Mouse (Mus musculus) midbrain, embryonic 14.5 days (tissue): ENCODE measurements around the gene Zfp280b. TPM values are rescaled to one million over a fixed set of nuclear protein-coding genes. Genes with fewer than 3 reads are reported as not detected.

ENCODE experiments used
- ATAC-seq: fragments of 200-750 bp; cut with Nextera tagmentation; 2 replicates; pipeline ENCODE4 v1.8.0; 2017; ENCODE audit warnings: moderate number of reproducible peaks, moderate library complexity; ENCODE audit not compliant: low FRiP score, low TSS enrichment
- DNase-seq: peaks from one replicate; pipeline ENCODE4 v3.0.0-alpha.2; 2015
- H3K27ac ChIP-seq: fragments of 300-500 bp; sonication (generic); replicated peaks from 2 replicates; pipeline ENCODE4 v1.5.1; 2014; ENCODE audit warnings: mild to moderate bottlenecking, low read depth, low read length, moderate library complexity
- H3K27me3 ChIP-seq: fragments of 300-500 bp; sonication (generic); 2 replicates; pipeline ENCODE4 v1.6.1; 2014; ENCODE audit warnings: low read length, control low read depth, mixed read lengths; ENCODE audit not compliant: control insufficient read depth, insufficient read depth
- H3K36me3 ChIP-seq: fragments of 300-500 bp; sonication (generic); 2 replicates; pipeline ENCODE4 v1.6.1; 2014; ENCODE audit warnings: low read length, control low read depth; ENCODE audit not compliant: control insufficient read depth, insufficient read depth
- H3K4me1 ChIP-seq: fragments of 300-500 bp; sonication (generic); 2 replicates; pipeline ENCODE4 v1.6.1; 2014; ENCODE audit warnings: mild to moderate bottlenecking, antibody characterized with exemption, low read length, control low read depth; ENCODE audit not compliant: control insufficient read depth, insufficient read depth
- H3K4me2 ChIP-seq: fragments of 300-500 bp; sonication (generic); 2 replicates; pipeline ENCODE4 v1.6.1; 2014; ENCODE audit warnings: mild to moderate bottlenecking, low read length, moderate library complexity
- H3K4me3 ChIP-seq: fragments of 300-500 bp; sonication (generic); replicated peaks from 2 replicates; pipeline ENCODE4 v1.5.1; 2014; ENCODE audit warnings: low read depth, low read length
- H3K9ac ChIP-seq: fragments of 300-500 bp; sonication (generic); replicated peaks from 2 replicates; pipeline ENCODE4 v1.6.1; 2014; ENCODE audit warnings: mild to moderate bottlenecking, low read length, moderate library complexity
- H3K9me3 ChIP-seq: fragments of 300-500 bp; sonication (generic); 2 replicates; pipeline ENCODE4 v1.6.1; 2016; ENCODE audit warnings: low read length, control low read depth, mixed read lengths; ENCODE audit not compliant: control insufficient read depth
- WGBS: fragments of 180-500 bp; shearing (Covaris S2); extraction: QIAGEN DNeasy Blood & Tissue Kit; methylation state at CpG from one replicate; pipeline ENCODE4 v1.1.7; 2014; 5-methylcytosine and 5-hydroxymethylcytosine counted together
- polyA plus RNA-seq: library from polyadenylated mRNA; unstranded; fragments of >200 nt; fragmentation: Nextera tagmentation; extraction: Ambion mirVana; gene quantifications from 2 replicates; pipeline ENCODE4 v1.2.1, GENCODE M21; 2014

Zfp280b gene
- polyA plus RNA-seq, 1 experiment from 2014 or later, result 14.6 TPM

DNA sequence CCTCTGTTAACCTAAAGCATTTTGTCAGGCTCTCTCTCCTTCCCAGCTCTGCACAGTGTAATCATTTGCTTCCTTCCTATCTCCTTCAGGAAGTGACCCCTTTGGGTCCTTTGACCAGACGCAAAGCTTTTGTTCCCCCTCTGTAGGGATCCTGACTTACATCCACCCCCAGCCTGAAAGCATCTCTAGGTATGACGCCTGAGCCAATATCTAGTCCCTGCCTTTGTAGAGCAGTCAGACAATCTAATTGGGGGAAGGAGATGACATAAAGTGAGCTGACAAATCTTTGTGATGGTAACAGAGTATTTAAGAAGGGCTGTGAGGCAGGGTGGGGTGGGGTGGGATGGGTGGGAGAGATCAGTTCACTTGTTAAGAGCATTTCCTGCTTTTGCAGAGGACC lies 29.8 kb upstream of the Zfp280b start:
- ATAC-seq (no peak), DNase-seq (no peak)
- WGBS, result 35% methylated on average over 2 of the region's 2 CpGs
- Histone ChIP-seq H3K27me3 (no peaks in the 10 kb centered on the region), H3K4me3 (no peak overlapping the region), H3K9me3 (no peaks in the 10 kb centered on the region), H3K27ac (no peak overlapping the region), H3K36me3 (no peaks in the 10 kb centered on the region), H3K4me2 (no peak overlapping the region), H3K9ac (no peak overlapping the region), H3K4me1 (no peaks in the 10 kb centered on the region)

- Histone ChIP-seq H3K27ac (no peak overlapping the region), H3K4me1 (no peaks in the 10 kb centered on the region), H3K4me2 (no peak overlapping the region), H3K36me3 (no peaks in the 10 kb centered on the region), H3K27me3 (no peaks in the 10 kb centered on the region), H3K9ac (no peak overlapping the region), H3K4me3 (no peak overlapping the region), H3K9me3 (no peaks in the 10 kb centered on the region)
- ATAC-seq, result no peak
- no peak for DNase-seq
- WGBS, result 93% methylated on average over 2 of the region's 2 CpGs
Measured at GRCm38 (mm10) chr10:76003221-76003620, 29.2 kb upstream of the Zfp280b start.

- Histone ChIP-seq H3K9me3 (no peaks in the 10 kb centered on the region), H3K4me3 (no peak overlapping the region), H3K36me3 (no peaks in the 10 kb centered on the region), H3K9ac (no peak overlapping the region), H3K4me2 (no peak overlapping the region), H3K4me1 (no peaks in the 10 kb centered on the region), H3K27me3 (no peaks in the 10 kb centered on the region), H3K27ac (no peak overlapping the region)
- WGBS, result 86% methylated on average over 6 of the region's 6 CpGs
- DNase-seq, result no peak
- no peak for ATAC-seq
Measured at GRCm38 (mm10) chr10:76006385-76006784, 26.1 kb upstream of the Zfp280b start.

- H3K36me3 ChIP-seq, result no peaks in the 10 kb centered on the region
- DNase-seq, result no peak
- no peak overlapping the region for H3K4me2 ChIP-seq
- no peak overlapping the region for H3K27ac ChIP-seq
- no peaks in the 10 kb centered on the region for H3K27me3 ChIP-seq
- H3K4me1 ChIP-seq, result no peaks in the 10 kb centered on the region
- H3K9ac ChIP-seq, result no peak overlapping the region
- ATAC-seq, result no peak
- H3K9me3 ChIP-seq, result no peaks in the 10 kb centered on the region
- H3K4me3 ChIP-seq, result no peak overlapping the region
- WGBS, result 86% methylated on average over 3 of the region's 3 CpGs
Measured at GRCm38 (mm10) chr10:76009812-76010211, 22.6 kb upstream of the Zfp280b start.

DNA sequence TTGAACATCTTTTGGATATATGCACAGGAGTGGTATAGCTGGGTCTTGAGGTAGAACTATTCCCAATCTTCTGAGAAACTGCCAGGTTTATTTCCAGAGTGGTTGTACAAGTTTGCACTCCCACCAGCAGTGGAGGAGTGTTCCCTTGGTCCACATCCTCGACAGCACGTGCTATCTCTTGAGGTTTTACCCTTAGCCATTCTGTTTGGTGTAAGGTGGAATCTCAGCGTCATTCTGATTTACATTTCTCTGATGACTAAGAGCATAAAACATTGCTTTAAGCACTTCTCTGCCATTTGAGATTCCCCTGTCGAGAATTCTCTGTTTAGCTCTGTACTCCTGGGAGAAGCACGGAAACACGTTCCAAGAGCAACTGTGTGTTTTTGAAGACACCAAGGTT lies 19.5 kb upstream of the Zfp280b start:
- H3K36me3 ChIP-seq, result no peaks in the 10 kb centered on the region
- H3K9me3 ChIP-seq, result no peaks in the 10 kb centered on the region
- H3K4me1 ChIP-seq, result no peaks in the 10 kb centered on the region
- DNase-seq (no peak), ATAC-seq (no peak)
- no peaks in the 10 kb centered on the region for H3K27me3 ChIP-seq
- no peak overlapping the region for H3K9ac ChIP-seq
- H3K27ac ChIP-seq, result no peak overlapping the region
- H3K4me3 ChIP-seq, result no peak overlapping the region
- H3K4me2 ChIP-seq, result no peak overlapping the region
- WGBS, result 79% methylated on average over 6 of the region's 6 CpGs

DNA sequence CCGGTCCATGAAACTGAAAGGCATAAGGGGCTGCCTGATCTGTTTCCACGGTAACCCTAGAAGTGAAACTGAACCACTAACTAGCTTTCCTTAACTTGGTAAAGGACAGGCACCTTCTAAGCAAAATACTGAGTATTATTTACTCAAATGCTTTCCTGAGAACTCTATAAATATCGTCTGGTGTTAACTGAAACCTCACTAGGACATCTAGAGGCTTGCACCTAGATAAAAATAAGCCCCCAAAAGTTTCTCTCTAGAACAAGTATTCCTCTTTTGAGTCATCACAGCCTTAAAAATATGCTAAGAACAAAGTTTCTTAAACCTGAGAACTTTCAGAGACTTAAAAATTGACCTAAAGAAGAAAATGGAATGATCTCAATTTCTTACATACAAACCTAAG lies 15.6 kb upstream of the Zfp280b start:
- Histone ChIP-seq H3K4me1 (no peaks in the 10 kb centered on the region), H3K27me3 (no peaks in the 10 kb centered on the region), H3K4me2 (no peak overlapping the region), H3K9ac (no peak overlapping the region), H3K9me3 (no peaks in the 10 kb centered on the region), H3K36me3 (no peaks in the 10 kb centered on the region), H3K4me3 (no peak overlapping the region), H3K27ac (no peak overlapping the region)
- 86% methylated on average over 3 of the region's 3 CpGs for WGBS
- ATAC-seq (no peak), DNase-seq (no peak)

GRCm38 (mm10) chr10:76021728-76022127 lies 10.7 kb upstream of the Zfp280b start:
- Histone ChIP-seq H3K4me3 (no peak overlapping the region), H3K9me3 (peaks cover 5% of the 10 kb centered on the region; the same call in 1 of the 2 replicates), H3K36me3 (no peaks in the 10 kb centered on the region), H3K9ac (no peak overlapping the region), H3K4me1 (no peaks in the 10 kb centered on the region), H3K4me2 (no peak overlapping the region), H3K27ac (no peak overlapping the region), H3K27me3 (no peaks in the 10 kb centered on the region)
- no peak for ATAC-seq
- 84% methylated on average over 3 of the region's 3 CpGs for WGBS
- DNase-seq, result no peak

DNA sequence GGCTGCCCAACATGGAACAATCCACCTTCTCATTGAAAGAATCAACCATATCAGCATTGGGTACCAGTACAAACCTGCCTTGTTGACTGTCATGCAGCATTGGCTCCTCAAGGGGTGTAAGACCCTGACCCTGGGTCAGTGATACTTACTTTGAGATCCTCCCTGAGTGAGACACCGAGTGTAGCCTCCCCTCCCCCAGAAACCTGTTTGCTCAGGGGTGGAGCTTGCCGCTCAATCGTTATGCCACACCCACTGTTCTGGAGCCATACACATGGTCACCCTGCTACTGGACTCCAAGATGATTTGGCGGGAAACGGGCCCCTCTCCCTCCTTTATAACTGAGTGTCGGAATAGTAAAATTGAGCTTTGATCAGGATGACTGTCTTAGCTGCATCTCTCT lies 8.5 kb upstream of the Zfp280b start:
- H3K27ac ChIP-seq, result no peak overlapping the region
- peaks cover 5% of the 10 kb centered on the region; the same call in 1 of the 2 replicates for H3K9me3 ChIP-seq
- H3K36me3 ChIP-seq, result no peaks in the 10 kb centered on the region
- ATAC-seq, result no peak
- DNase-seq, result no peak
- 96% methylated on average over 6 of the region's 6 CpGs for WGBS
- H3K4me3 ChIP-seq, result no peak overlapping the region
- H3K27me3 ChIP-seq, result no peaks in the 10 kb centered on the region
- H3K9ac ChIP-seq, result no peak overlapping the region
- no peaks in the 10 kb centered on the region for H3K4me1 ChIP-seq
- no peak overlapping the region for H3K4me2 ChIP-seq

GRCm38 (mm10) chr10:76025470-76026190 lies 6.8 kb upstream of the Zfp280b start:
- Histone ChIP-seq H3K4me3 (no peak overlapping the region), H3K4me2 (no peak overlapping the region), H3K9me3 (peaks cover 5% of the 10 kb centered on the region; the same call in 1 of the 2 replicates), H3K27me3 (no peaks in the 10 kb centered on the region), H3K9ac (no peak overlapping the region), H3K27ac (no peak overlapping the region), H3K4me1 (no peaks in the 10 kb centered on the region), H3K36me3 (no peaks in the 10 kb centered on the region)
- no peak for ATAC-seq
- DNase-seq, result no peak
- 90% methylated on average over 10 of the region's 10 CpGs for WGBS
